ENCODE assay signal across 10 mouse cellular contexts in genomic region chr11:3833544-3834420, GRCm38 (mm10). TPM values are rescaled to one million over a fixed set of nuclear protein-coding genes. Genes with fewer than 3 reads are reported as not detected.
DNase-seq lines count a peak whose midpoint lies in the region; ATAC-seq and TF ChIP-seq lines count a peak whose summit lies in the region.
"Had no signal": no experiment of that assay in that cellular context is flagged by ENCODE, and none has a peak within 500 bp of the region (broad histone marks: within the 10 kb centered on the region; RNA-seq: fewer than 3 reads in every experiment).

No protein-coding gene starts in this region.

- no peaks in the 10 kb centered on the region for H3K79me2 ChIP-seq in heart, adult 2 months (replicated peaks; ENCODE audit: control insufficient read depth, insufficient read depth, low read length)

- TF ChIP-seq EP300 in heart, adult 2 months (IDR thresholded peaks at IDR 0.05; ENCODE audit: insufficient read depth, low read depth, low read length) = no peak

- peak overlapping the region; percentile 56 for H3K4me2 ChIP-seq in heart, embryonic 13.5 days
- H3K4me2 ChIP-seq in midbrain, embryonic 11.5 days = peak overlapping the region; percentile 15; the same call in 1 of the 2 replicates
- H3K4me2 ChIP-seq in midbrain, embryonic 14.5 days (ENCODE audit: low read length) = no peak overlapping the region
- no peak overlapping the region for H3K4me2 ChIP-seq in forebrain, embryonic 16.5 days (ENCODE audit: low read length)
- H3K4me2 ChIP-seq in stomach, embryonic 14.5 days (replicated peaks; ENCODE audit: low read depth, low read length) = 0 out of 2 replicates have a peak overlapping the region, but pooled peaks have one; percentile 12

- no peaks in the 10 kb centered on the region for H3K36me3 ChIP-seq in heart, embryonic 13.5 days
- H3K36me3 ChIP-seq in heart, adult 2 months (ENCODE audit: control insufficient read depth, insufficient read depth, low read length) = no peaks in the 10 kb centered on the region
- no peaks in the 10 kb centered on the region for H3K36me3 ChIP-seq in midbrain, embryonic 11.5 days (ENCODE audit: control insufficient read depth, insufficient read depth, low read length)
- H3K36me3 ChIP-seq in midbrain, embryonic 14.5 days (ENCODE audit: control insufficient read depth, insufficient read depth, low read length) = no peaks in the 10 kb centered on the region
- no peaks in the 10 kb centered on the region for H3K36me3 ChIP-seq in forebrain, embryonic 16.5 days (ENCODE audit: control insufficient read depth, insufficient read depth)
- H3K36me3 ChIP-seq in stomach, embryonic 14.5 days (ENCODE audit: control insufficient read depth, insufficient read depth, low read length) = no peaks in the 10 kb centered on the region

- H3K4me1 ChIP-seq in heart, embryonic 13.5 days = no peaks in the 10 kb centered on the region
- no peaks in the 10 kb centered on the region for H3K4me1 ChIP-seq in heart, adult 2 months (ENCODE audit: control insufficient read depth, insufficient read depth, low read length)
- H3K4me1 ChIP-seq in midbrain, embryonic 11.5 days (ENCODE audit: control insufficient read depth, insufficient read depth, low read length) = 0 out of 2 replicates have a peak, but pooled peaks cover 3% of the 10 kb centered on the region
- no peaks in the 10 kb centered on the region for H3K4me1 ChIP-seq in midbrain, embryonic 14.5 days (ENCODE audit: control insufficient read depth, insufficient read depth, low read length)
- no peaks in the 10 kb centered on the region for H3K4me1 ChIP-seq in forebrain, embryonic 16.5 days (replicated peaks; ENCODE audit: control insufficient read depth, insufficient read depth, low read length)
- H3K4me1 ChIP-seq in stomach, embryonic 14.5 days (ENCODE audit: control insufficient read depth, insufficient read depth, low read length) = no peaks in the 10 kb centered on the region

- H3K9ac ChIP-seq in heart, embryonic 13.5 days = peak overlapping the region; percentile 16; the same call in 1 of the 2 replicates
- H3K9ac ChIP-seq in heart, adult 2 months (ENCODE audit: low read depth, low read length) = no peak overlapping the region
- H3K9ac ChIP-seq in midbrain, embryonic 11.5 days (ENCODE audit: low read length) = no peak overlapping the region
- no peak overlapping the region for H3K9ac ChIP-seq in midbrain, embryonic 14.5 days (replicated peaks; ENCODE audit: low read length)
- no peak overlapping the region for H3K9ac ChIP-seq in forebrain, embryonic 16.5 days (replicated peaks; ENCODE audit: low read depth, low read length)
- no peak overlapping the region for H3K9ac ChIP-seq in stomach, embryonic 14.5 days (replicated peaks; ENCODE audit: low read depth, low read length)

- DNase-seq in heart, adult 2 months = no peak
- no peak for DNase-seq in midbrain, embryonic 11.5 days (ENCODE audit: low spot score, missing footprints)
- DNase-seq in midbrain, embryonic 14.5 days = no peak
- no peak for DNase-seq in spleen, postnatal 10 days (ENCODE audit: low spot score in 2 of 2)
- DNase-seq in adipocyte (ENCODE audit: low spot score) = no peak

- intact Hi-C loops in heart, adult 2 months (cut with DNase I) = no loop called here

- ATAC-seq in heart, embryonic 13.5 days (ENCODE audit: extremely low read depth, insufficient number of reproducible peaks, low FRiP score, low TSS enrichment) = no peak
- peak; percentile 19 for ATAC-seq in midbrain, embryonic 11.5 days (ENCODE audit: low FRiP score)
- no peak for ATAC-seq in midbrain, embryonic 14.5 days (ENCODE audit: low FRiP score, low TSS enrichment)
- ATAC-seq in forebrain, embryonic 16.5 days = peak; percentile 43; the same call in 1 of the 2 replicates
- ATAC-seq in stomach, embryonic 14.5 days (ENCODE audit: insufficient number of reproducible peaks, insufficient read depth, low FRiP score, low read depth) = 0 out of 2 replicates have a peak, but pooled peaks have one; percentile 28

- TF ChIP-seq CTCF in heart, adult 2 months (IDR thresholded peaks at IDR 0.05) = no peak

- 27% methylated on average over 21 of the region's 21 CpGs for WGBS in heart, embryonic 13.5 days
- 41% methylated on average over 21 of the region's 21 CpGs for WGBS in heart, adult 2 months
- WGBS in midbrain, embryonic 11.5 days = 37% methylated on average over 21 of the region's 21 CpGs
- WGBS in midbrain, embryonic 14.5 days = 38% methylated on average over 21 of the region's 21 CpGs
- 40% methylated on average over 21 of the region's 21 CpGs for WGBS in forebrain, embryonic 16.5 days
- 38% methylated on average over 21 of the region's 21 CpGs for WGBS in stomach, embryonic 14.5 days

- no peak overlapping the region for H3K27ac ChIP-seq in heart, embryonic 13.5 days (replicated peaks)
- no peak overlapping the region for H3K27ac ChIP-seq in heart, adult 2 months
- no peak overlapping the region for H3K27ac ChIP-seq in midbrain, embryonic 11.5 days (ENCODE audit: low read depth, low read length)
- no peak overlapping the region for H3K27ac ChIP-seq in midbrain, embryonic 14.5 days (replicated peaks; ENCODE audit: low read depth, low read length)
- H3K27ac ChIP-seq in forebrain, embryonic 16.5 days (ENCODE audit: low read length) = no peak overlapping the region
- H3K27ac ChIP-seq in stomach, embryonic 14.5 days (ENCODE audit: low read length) = no peak overlapping the region

- 0 out of 2 replicates have a peak overlapping the region, but pooled peaks have one; percentile 17 for H3K4me3 ChIP-seq in heart, embryonic 13.5 days
- no peak overlapping the region for H3K4me3 ChIP-seq in heart, adult 2 months
- no peak overlapping the region for H3K4me3 ChIP-seq in midbrain, embryonic 11.5 days (ENCODE audit: low read depth, low read length)
- no peak overlapping the region for H3K4me3 ChIP-seq in midbrain, embryonic 14.5 days (replicated peaks; ENCODE audit: low read depth, low read length)
- H3K4me3 ChIP-seq in forebrain, embryonic 16.5 days (replicated peaks; ENCODE audit: low read length) = no peak overlapping the region
- H3K4me3 ChIP-seq in stomach, embryonic 14.5 days (ENCODE audit: low read depth, low read length) = no peak overlapping the region

- no peaks in the 10 kb centered on the region for H3K9me3 ChIP-seq in heart, embryonic 13.5 days
- H3K9me3 ChIP-seq in midbrain, embryonic 11.5 days (ENCODE audit: control insufficient read depth, low read length) = no peaks in the 10 kb centered on the region
- no peaks in the 10 kb centered on the region for H3K9me3 ChIP-seq in midbrain, embryonic 14.5 days (ENCODE audit: control insufficient read depth, low read length)
- H3K9me3 ChIP-seq in forebrain, embryonic 16.5 days (ENCODE audit: control insufficient read depth, low read length) = no peaks in the 10 kb centered on the region
- no peaks in the 10 kb centered on the region for H3K9me3 ChIP-seq in stomach, embryonic 14.5 days (ENCODE audit: control insufficient read depth, low read depth, low read length)

- no peak for TF ChIP-seq POLR2A in heart, adult 2 months (IDR thresholded peaks at IDR 0.05; ENCODE audit: insufficient read depth, low read depth, low read length)

- H3K27me3 ChIP-seq in heart, embryonic 13.5 days (replicated peaks) = 0 out of 2 replicates have a peak, but pooled peaks cover 6% of the 10 kb centered on the region
- H3K27me3 ChIP-seq in heart, adult 2 months (ENCODE audit: control insufficient read depth, insufficient read depth, low read length) = no peaks in the 10 kb centered on the region
- H3K27me3 ChIP-seq in midbrain, embryonic 11.5 days (ENCODE audit: control insufficient read depth, insufficient read depth, low read length) = no peaks in the 10 kb centered on the region
- no peaks in the 10 kb centered on the region for H3K27me3 ChIP-seq in midbrain, embryonic 14.5 days (ENCODE audit: control insufficient read depth, insufficient read depth, low read length)
- H3K27me3 ChIP-seq in forebrain, embryonic 16.5 days (replicated peaks; ENCODE audit: control insufficient read depth, insufficient read depth, low read length) = no peaks in the 10 kb centered on the region
- no peaks in the 10 kb centered on the region for H3K27me3 ChIP-seq in stomach, embryonic 14.5 days (ENCODE audit: control insufficient read depth, insufficient read depth, low read length)

RNA-seq across cellular contexts. Expression of gene Osbp2, which starts 29.9 kb away (rescaled TPM):
- polyA plus RNA-seq in heart, embryonic 13.5 days (2015; fragmentation: Nextera tagmentation; extraction: Ambion mirVana) = 0.33 TPM in 2 replicates
- total RNA-seq in heart, adult 2 months (2021) = 10 to 100 TPM; 12.9 to 16.2 TPM
- 10.9 and 14.2 TPM in 2 replicates for polyA plus RNA-seq in heart, adult 2 months (2012; rRNA removed)
- polyA plus RNA-seq in midbrain, embryonic 11.5 days (2014; fragmentation: Nextera tagmentation; extraction: Ambion mirVana) = 1.5 and 1.6 TPM in 2 replicates
- polyA plus RNA-seq in midbrain, embryonic 14.5 days (2014; fragmentation: Nextera tagmentation; extraction: Ambion mirVana) = 21.2 and 30.0 TPM in 2 replicates
- 11.8 and 19.5 TPM in 2 replicates for polyA plus RNA-seq in forebrain, embryonic 16.5 days (2015; fragmentation: Nextera tagmentation; extraction: Ambion mirVana)
- polyA plus RNA-seq in stomach, embryonic 14.5 days (2014; fragmentation: Nextera tagmentation; extraction: Ambion mirVana) = 0.39 and 0.69 TPM in 2 replicates
- total RNA-seq: hematopoietic stem cell, adult 5-6 weeks; MEL had no signal

Comparison
In these comparisons a context has a peak if more than half of its experiments do, and no peak if none do; other contexts are left out.
1. ATAC-seq: peak in midbrain, embryonic 11.5 days (single experiment), forebrain, embryonic 16.5 days (single experiment) and stomach, embryonic 14.5 days (single experiment); none in heart, embryonic 13.5 days (single experiment) and midbrain, embryonic 14.5 days (single experiment).
2. H3K4me2 ChIP-seq: peak in heart, embryonic 13.5 days (single experiment), midbrain, embryonic 11.5 days (single experiment) and stomach, embryonic 14.5 days (single experiment); none in midbrain, embryonic 14.5 days (single experiment) and forebrain, embryonic 16.5 days (single experiment).